In genomic region chr10:62313885-62314424, GRCm38 (mm10) we compare ENCODE assay signal across 11 mouse cellular contexts.
DNase-seq lines count a peak whose midpoint lies in the region; TF ChIP-seq lines count a peak whose summit lies in the region.
"Had no signal": no experiment of that assay in that cellular context is flagged by ENCODE, and none has a peak within 500 bp of the region (broad histone marks: within the 10 kb centered on the region; RNA-seq: fewer than 3 reads in every experiment).

No protein-coding gene starts in this region.

- H3K4me3 ChIP-seq in cerebellum, adult 2 months (replicated peaks; ENCODE audit: insufficient read depth, low read depth, low read length), result no peak overlapping the region
- H3K4me3 ChIP-seq in spleen, adult 2 months (ENCODE audit: extremely low read depth, insufficient read depth, insufficient read length), result no peak overlapping the region

- DNase-seq in cerebellum, adult 2 months, result peak in 1 of 2 experiments; percentile 52
- DNase-seq in cerebellum, adult 11 months, result no peak
- DNase-seq in spleen, adult 2 months (ENCODE audit: low read depth in 1 of 2, low spot score in 2 of 2), result no peak
- DNase-seq in spleen, postnatal 10 days (ENCODE audit: low spot score in 2 of 2), result no peak
- DNase-seq in heart, postnatal 4 days, result peak; percentile 73
- no peak for DNase-seq in right cerebral cortex, postnatal 36 days (ENCODE audit: low spot score in 2 of 2)
- no peak for DNase-seq in embryo, embryonic 9.5 days (ENCODE audit: extremely low spot score)
- no peak for DNase-seq in gastrocnemius, adult 8-10 months (ENCODE audit: low spot score in 2 of 2)
- DNase-seq: cerebellum, adult 8-10 months; gastrocnemius, postnatal 10 days had no signal

- H3K36me3 ChIP-seq in spleen, adult 2 months (ENCODE audit: control insufficient read depth, insufficient read depth, low read length), result peaks cover 12% of the 10 kb centered on the region

- H3K27me3 ChIP-seq in cerebellum, adult 2 months (ENCODE audit: control insufficient read depth, insufficient read depth, low read length), result no peaks in the 10 kb centered on the region
- no peaks in the 10 kb centered on the region for H3K27me3 ChIP-seq in spleen, adult 2 months (ENCODE audit: control insufficient read depth, insufficient read depth, low read length)

- TF ChIP-seq POLR2A in cerebellum, adult 2 months (IDR thresholded peaks at IDR 0.05; ENCODE audit: borderline replicate concordance, insufficient read depth, low read length), result no peak
- TF ChIP-seq POLR2A in spleen, adult 2 months (IDR thresholded peaks at IDR 0.05; ENCODE audit: low read depth, low read length), result no peak

- H3K27ac ChIP-seq in cerebellum, adult 2 months (ENCODE audit: insufficient read depth, low read length), result no peak overlapping the region
- 0 out of 2 replicates have a peak overlapping the region, but pooled peaks have one; percentile 1 for H3K27ac ChIP-seq in spleen, adult 2 months (ENCODE audit: insufficient read depth, low read length)
- H3K27ac ChIP-seq: liver, embryonic 14.5 days had no signal

- peaks cover 65% of the 10 kb centered on the region for H3K4me1 ChIP-seq in cerebellum, adult 2 months (ENCODE audit: control insufficient read depth, insufficient read depth, low read length)
- peaks cover 6% of the 10 kb centered on the region; the same call in 1 of the 2 replicates for H3K4me1 ChIP-seq in spleen, adult 2 months (ENCODE audit: control insufficient read depth, insufficient read depth, insufficient read length)

- peak; percentile 28; the same call in 1 of the 2 replicates for TF ChIP-seq CTCF in cerebellum, adult 2 months (IDR thresholded peaks at IDR 0.05; ENCODE audit: borderline replicate concordance, insufficient read depth, low read depth, low read length)
- no peak for TF ChIP-seq CTCF in spleen, adult 2 months (IDR thresholded peaks at IDR 0.05; ENCODE audit: extremely low read depth, insufficient read depth, insufficient read length, insufficient replicate concordance)

- 44% methylated on average over 15 of the region's 15 CpGs for WGBS in cerebellum, adult 2 months
- 69% methylated on average over 15 of the region's 15 CpGs for WGBS in spleen, adult 2 months
